Mouse (Mus musculus): Measurements from ENCODE around the gene Exosc10. TPM values are rescaled to one million over a fixed set of nuclear protein-coding genes. Genes with fewer than 3 reads are reported as not detected.

Exosc10 gene
- polyA plus RNA-seq, 1 experiment from 2014 or later, result 61.2 TPM

GRCm38 (mm10) chr4:148518235-148518795 lies 39.9 kb upstream of the Exosc10 start:
- Histone ChIP-seq H3K4me3 (ENCODE audit: control insufficient read depth in 1 of 2, insufficient read depth in 1 of 2, low read depth in 1 of 2, low read length in 2 of 2) (no peak overlapping the region), H3K36me3 (ENCODE audit: control insufficient read depth, insufficient read depth, low read length) (peaks cover 80% of the 10 kb centered on the region), H3K4me2 (ENCODE audit: low read length) (no peak overlapping the region), H3K4me1 (ENCODE audit: control insufficient read depth in 2 of 2, insufficient read depth in 2 of 2, low read length in 2 of 2) (no peaks in the 10 kb centered on the region; a peak in 1 of 4 replicates), H3K9ac (ENCODE audit: low read length) (no peak overlapping the region), H3K27ac (replicated peaks in 1 of 2; ENCODE audit: control insufficient read depth in 1 of 2, insufficient read depth in 1 of 2, low read depth in 2 of 2, low read length in 2 of 2) (peak overlapping the region; percentile 5 to 24; a peak in 2 of 4 replicates), H3K27me3 (ENCODE audit: control insufficient read depth, insufficient read depth, low read length) (no peaks in the 10 kb centered on the region), H3K9me3 (ENCODE audit: control insufficient read depth, low read length) (no peaks in the 10 kb centered on the region)
- ATAC-seq (ENCODE audit: insufficient number of reproducible peaks, insufficient read depth, low FRiP score, low read depth), result no peak
- WGBS, result 56% methylated on average over 5 of the region's 5 CpGs

GRCm38 (mm10) chr4:148523538-148523937 lies 34.7 kb upstream of the Exosc10 start:
- Histone ChIP-seq H3K9ac (ENCODE audit: low read length) (no peak overlapping the region), H3K36me3 (ENCODE audit: control insufficient read depth, insufficient read depth, low read length) (peaks cover 87% of the 10 kb centered on the region), H3K4me3 (ENCODE audit: control insufficient read depth in 1 of 2, insufficient read depth in 1 of 2, low read depth in 1 of 2, low read length in 2 of 2) (no peak overlapping the region), H3K9me3 (ENCODE audit: control insufficient read depth, low read length) (no peaks in the 10 kb centered on the region), H3K27me3 (ENCODE audit: control insufficient read depth, insufficient read depth, low read length) (no peaks in the 10 kb centered on the region), H3K27ac (replicated peaks in 1 of 2; ENCODE audit: control insufficient read depth in 1 of 2, insufficient read depth in 1 of 2, low read depth in 2 of 2, low read length in 2 of 2) (no peak overlapping the region), H3K4me1 (ENCODE audit: control insufficient read depth in 2 of 2, insufficient read depth in 2 of 2, low read length in 2 of 2) (no peaks in the 10 kb centered on the region), H3K4me2 (ENCODE audit: low read length) (no peak overlapping the region)
- ATAC-seq (ENCODE audit: insufficient number of reproducible peaks, insufficient read depth, low FRiP score, low read depth), result no peak
- 66% methylated on average over 7 of the region's 7 CpGs for WGBS

- H3K27me3 ChIP-seq (ENCODE audit: control insufficient read depth, insufficient read depth, low read length), result no peaks in the 10 kb centered on the region
- peaks cover 92% of the 10 kb centered on the region for H3K36me3 ChIP-seq (ENCODE audit: control insufficient read depth, insufficient read depth, low read length)
- no peak overlapping the region for H3K9ac ChIP-seq (ENCODE audit: low read length)
- H3K4me1 ChIP-seq (ENCODE audit: control insufficient read depth in 2 of 2, insufficient read depth in 2 of 2, low read length in 2 of 2), result no peaks in the 10 kb centered on the region
- no peak overlapping the region for H3K4me3 ChIP-seq (ENCODE audit: control insufficient read depth in 1 of 2, insufficient read depth in 1 of 2, low read depth in 1 of 2, low read length in 2 of 2)
- no peak for ATAC-seq (ENCODE audit: insufficient number of reproducible peaks, insufficient read depth, low FRiP score, low read depth)
- no peak overlapping the region for H3K27ac ChIP-seq (replicated peaks in 1 of 2; ENCODE audit: control insufficient read depth in 1 of 2, insufficient read depth in 1 of 2, low read depth in 2 of 2, low read length in 2 of 2)
- H3K9me3 ChIP-seq (ENCODE audit: control insufficient read depth, low read length), result no peaks in the 10 kb centered on the region
- WGBS, result 74% methylated on average over 10 of the region's 10 CpGs
- H3K4me2 ChIP-seq (ENCODE audit: low read length), result no peak overlapping the region
Measured at GRCm38 (mm10) chr4:148527158-148527910, 30.9 kb upstream of the Exosc10 start.

- Histone ChIP-seq H3K4me1 (ENCODE audit: control insufficient read depth in 2 of 2, insufficient read depth in 2 of 2, low read length in 2 of 2) (no peaks in the 10 kb centered on the region), H3K36me3 (ENCODE audit: control insufficient read depth, insufficient read depth, low read length) (peaks cover 94% of the 10 kb centered on the region), H3K27me3 (ENCODE audit: control insufficient read depth, insufficient read depth, low read length) (no peaks in the 10 kb centered on the region), H3K4me3 (ENCODE audit: control insufficient read depth in 1 of 2, insufficient read depth in 1 of 2, low read depth in 1 of 2, low read length in 2 of 2) (no peak overlapping the region), H3K27ac (replicated peaks in 1 of 2; ENCODE audit: control insufficient read depth in 1 of 2, insufficient read depth in 1 of 2, low read depth in 2 of 2, low read length in 2 of 2) (no peak overlapping the region), H3K9me3 (ENCODE audit: control insufficient read depth, low read length) (no peaks in the 10 kb centered on the region), H3K4me2 (ENCODE audit: low read length) (no peak overlapping the region), H3K9ac (ENCODE audit: low read length) (no peak overlapping the region)
- 92% methylated on average over 5 of the region's 5 CpGs for WGBS
- no peak for ATAC-seq (ENCODE audit: insufficient number of reproducible peaks, insufficient read depth, low FRiP score, low read depth)
Measured at GRCm38 (mm10) chr4:148530351-148530750, 27.9 kb upstream of the Exosc10 start.

GRCm38 (mm10) chr4:148530778-148531177 lies 27.5 kb upstream of the Exosc10 start:
- 89% methylated on average over 6 of the region's 6 CpGs for WGBS
- Histone ChIP-seq H3K9ac (ENCODE audit: low read length) (no peak overlapping the region), H3K4me1 (ENCODE audit: control insufficient read depth in 2 of 2, insufficient read depth in 2 of 2, low read length in 2 of 2) (no peaks in the 10 kb centered on the region), H3K9me3 (ENCODE audit: control insufficient read depth, low read length) (no peaks in the 10 kb centered on the region), H3K4me3 (ENCODE audit: control insufficient read depth in 1 of 2, insufficient read depth in 1 of 2, low read depth in 1 of 2, low read length in 2 of 2) (no peak overlapping the region), H3K27ac (replicated peaks in 1 of 2; ENCODE audit: control insufficient read depth in 1 of 2, insufficient read depth in 1 of 2, low read depth in 2 of 2, low read length in 2 of 2) (no peak overlapping the region), H3K4me2 (ENCODE audit: low read length) (no peak overlapping the region), H3K36me3 (ENCODE audit: control insufficient read depth, insufficient read depth, low read length) (peaks cover 94% of the 10 kb centered on the region), H3K27me3 (ENCODE audit: control insufficient read depth, insufficient read depth, low read length) (no peaks in the 10 kb centered on the region)
- no peak for ATAC-seq (ENCODE audit: insufficient number of reproducible peaks, insufficient read depth, low FRiP score, low read depth)

GRCm38 (mm10) chr4:148531341-148531740 lies 26.9 kb upstream of the Exosc10 start:
- Histone ChIP-seq H3K4me3 (ENCODE audit: control insufficient read depth in 1 of 2, insufficient read depth in 1 of 2, low read depth in 1 of 2, low read length in 2 of 2) (no peak overlapping the region), H3K9me3 (ENCODE audit: control insufficient read depth, low read length) (no peaks in the 10 kb centered on the region), H3K9ac (ENCODE audit: low read length) (no peak overlapping the region), H3K36me3 (ENCODE audit: control insufficient read depth, insufficient read depth, low read length) (peaks cover 94% of the 10 kb centered on the region), H3K27ac (replicated peaks in 1 of 2; ENCODE audit: control insufficient read depth in 1 of 2, insufficient read depth in 1 of 2, low read depth in 2 of 2, low read length in 2 of 2) (no peak overlapping the region), H3K4me1 (ENCODE audit: control insufficient read depth in 2 of 2, insufficient read depth in 2 of 2, low read length in 2 of 2) (no peaks in the 10 kb centered on the region), H3K4me2 (ENCODE audit: low read length) (no peak overlapping the region), H3K27me3 (ENCODE audit: control insufficient read depth, insufficient read depth, low read length) (no peaks in the 10 kb centered on the region)
- 85% methylated on average over 4 of the region's 4 CpGs for WGBS
- no peak for ATAC-seq (ENCODE audit: insufficient number of reproducible peaks, insufficient read depth, low FRiP score, low read depth)

- no peaks in the 10 kb centered on the region for H3K4me1 ChIP-seq (ENCODE audit: control insufficient read depth in 2 of 2, insufficient read depth in 2 of 2, low read length in 2 of 2)
- ATAC-seq (ENCODE audit: insufficient number of reproducible peaks, insufficient read depth, low FRiP score, low read depth), result no peak
- H3K9ac ChIP-seq (ENCODE audit: low read length), result no peak overlapping the region
- H3K4me2 ChIP-seq (ENCODE audit: low read length), result no peak overlapping the region
- H3K27ac ChIP-seq (replicated peaks in 1 of 2; ENCODE audit: control insufficient read depth in 1 of 2, insufficient read depth in 1 of 2, low read depth in 2 of 2, low read length in 2 of 2), result no peak overlapping the region
- H3K27me3 ChIP-seq (ENCODE audit: control insufficient read depth, insufficient read depth, low read length), result no peaks in the 10 kb centered on the region
- H3K9me3 ChIP-seq (ENCODE audit: control insufficient read depth, low read length), result no peaks in the 10 kb centered on the region
- H3K36me3 ChIP-seq (ENCODE audit: control insufficient read depth, insufficient read depth, low read length), result peaks cover 94% of the 10 kb centered on the region
- H3K4me3 ChIP-seq (ENCODE audit: control insufficient read depth in 1 of 2, insufficient read depth in 1 of 2, low read depth in 1 of 2, low read length in 2 of 2), result no peak overlapping the region
- 91% methylated on average over 3 of the region's 3 CpGs for WGBS
Measured at GRCm38 (mm10) chr4:148532516-148532915, 25.7 kb upstream of the Exosc10 start.

All from heart, embryonic 14.5 days (tissue).